Mouse (Mus musculus): Measurements from ENCODE around the gene Brd7.

GRCm38 (mm10) chr8:88357946-88358345 lies 4.0 kb downstream of the Brd7 start:
- TF ChIP-seq POLR2A (IDR thresholded peaks at IDR 0.05; ENCODE audit: insufficient read depth, low read depth, low read length) (no peak), CTCF (IDR thresholded peaks at IDR 0.05; ENCODE audit: insufficient read depth, low read depth, low read length) (no peak)

All from olfactory bulb, adult 2 months (tissue).